Mouse (Mus musculus): Measurements from ENCODE around the gene Olfr623.

Gene Olfr623

DNA sequence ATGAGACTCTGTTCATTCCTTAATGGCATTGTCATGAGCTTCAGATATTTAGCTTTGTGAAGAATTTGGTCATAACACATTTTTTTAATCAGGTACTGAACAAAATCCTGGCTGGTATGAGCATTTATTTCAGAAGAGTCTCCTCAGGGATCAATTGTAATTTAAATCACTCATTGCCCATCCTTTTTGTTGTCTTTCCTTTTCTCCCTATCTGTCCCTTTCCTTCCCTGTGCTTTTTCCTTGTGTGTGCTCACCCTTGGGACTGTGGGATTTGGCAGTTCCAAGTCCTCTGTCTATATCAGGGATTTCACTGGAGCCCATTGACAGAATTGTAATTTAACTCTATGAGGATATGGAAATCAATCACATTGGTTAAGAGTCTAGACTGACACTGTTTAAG is at the start of gene Olfr623:
Gene Olfr623 (minus strand): TSS at position 101 of the 400 bp plus-strand sequence.
- DNase-seq (ENCODE audit: low read depth), result no peak

GRCm38 (mm10) chr7:103712024-103712423 is 48.5 kb upstream of the Olfr623 start:
- DNase-seq (ENCODE audit: low read depth), result peak; percentile 23

GRCm38 (mm10) chr7:103699469-103699868 is 36.0 kb upstream of the Olfr623 start:
- no peak for DNase-seq (ENCODE audit: low read depth)

DNA sequence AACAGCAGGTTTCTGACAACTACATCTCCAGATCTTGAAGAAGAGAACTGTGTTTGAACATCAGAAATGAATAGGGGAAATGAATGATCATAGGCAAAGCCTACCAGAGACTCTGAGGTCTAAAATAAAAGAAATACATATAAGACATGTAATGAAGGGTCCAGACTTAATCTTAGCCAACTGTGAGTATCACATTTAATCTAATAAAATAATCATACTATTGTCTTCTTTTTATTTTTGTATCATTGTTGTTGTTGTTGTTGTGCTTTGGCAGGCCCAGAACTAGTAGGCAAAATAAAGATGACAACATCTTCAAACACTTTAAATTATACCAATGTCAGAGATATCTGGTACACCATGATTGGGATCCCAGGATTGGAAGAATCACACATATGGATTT is 18.9 kb upstream of the Olfr623 start, which contains the start of gene Olfr625-ps1:
Gene Olfr625-ps1 (plus strand): TSS at position 301 of the 400 bp plus-strand sequence.
- no peak for DNase-seq (ENCODE audit: low read depth)

DNA sequence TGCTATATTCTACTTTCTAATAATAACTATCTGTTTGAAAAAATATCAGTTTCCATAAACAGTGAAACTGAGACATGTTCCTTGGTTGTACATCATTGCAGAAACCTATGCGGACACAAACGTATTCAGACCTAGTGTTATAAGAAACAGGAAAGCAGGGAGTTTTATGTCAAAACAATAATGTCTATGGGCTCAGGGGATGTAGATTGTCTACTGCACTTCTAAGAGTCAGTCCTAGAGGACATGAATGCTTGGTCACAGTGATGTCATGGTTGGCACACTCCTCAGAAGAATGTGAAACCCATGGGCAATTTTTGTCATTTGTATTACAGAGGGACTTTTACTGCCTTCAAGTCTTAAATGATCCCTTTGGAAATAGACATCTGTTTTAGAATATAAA is 7.6 kb upstream of the Olfr623 start, which contains the start of gene Olfr624:
Gene Olfr624 (minus strand): TSS at position 101 of the 400 bp plus-strand sequence.
- no peak for DNase-seq (ENCODE audit: low read depth)

- no peak for DNase-seq (ENCODE audit: low read depth)
Observed at GRCm38 (mm10) chr7:103644070-103644469, 19.4 kb downstream of the Olfr623 start.

GRCm38 (mm10) chr7:103642602-103643001 is 20.9 kb downstream of the Olfr623 start, which contains the start of gene Olfr622:
Olfr622 (minus strand) TSS chr7:103642702.
- DNase-seq (ENCODE audit: low read depth), result no peak

DNA sequence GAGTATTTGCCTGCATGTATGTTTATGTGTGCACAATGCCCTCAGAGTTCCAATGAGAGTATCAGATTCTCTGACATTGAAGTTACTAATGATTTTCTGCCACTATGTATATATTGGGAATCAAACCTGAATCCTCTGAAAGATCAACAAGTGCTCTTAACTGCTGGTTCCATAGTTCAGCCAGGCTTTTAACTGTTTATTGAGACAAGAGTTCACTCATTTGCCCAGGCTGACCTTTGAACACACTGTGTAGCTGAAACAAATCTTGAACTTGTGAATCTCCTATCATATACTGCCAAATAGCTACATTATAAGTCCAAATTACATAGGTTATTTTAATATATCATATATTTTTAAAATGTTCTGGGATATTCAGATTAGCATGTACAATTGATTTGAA is 26.7 kb downstream of the Olfr623 start:
- no peak for DNase-seq (ENCODE audit: low read depth)

DNA sequence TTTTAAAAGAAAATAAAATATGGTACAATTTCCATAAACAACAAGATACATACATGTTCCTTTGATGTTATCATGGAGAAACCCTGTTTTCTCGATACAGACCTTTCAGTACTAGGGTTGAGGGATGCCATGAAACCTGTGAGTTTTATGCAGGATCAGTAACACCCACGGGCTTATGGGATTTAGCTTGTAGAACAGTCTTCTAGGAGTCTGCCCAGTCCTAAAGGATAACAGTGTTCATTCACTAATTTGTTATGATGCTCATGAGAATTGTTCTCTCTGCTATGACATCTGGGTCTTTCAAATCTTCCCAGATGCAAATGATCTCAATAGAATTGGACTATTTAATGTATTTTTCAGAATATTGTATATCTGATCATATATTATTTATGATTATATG is 51.1 kb downstream of the Olfr623 start, which contains the start of gene Olfr620:
Gene Olfr620 (minus strand): TSS at position 101 of the 400 bp plus-strand sequence.
- no peak for DNase-seq (ENCODE audit: low read depth)

Data from induced T-regulatory cell, adult 2 months (primary cell).